Mouse (Mus musculus): ENCODE results near the gene Uox. TPM values are rescaled to one million over a fixed set of nuclear protein-coding genes. Genes with fewer than 3 reads are reported as not detected.

Uox gene
- polyA plus RNA-seq, 1 experiment from 2014 or later = not detected

GRCm38 (mm10) chr3:146596864-146597263, 26.6 kb downstream of the Uox start:
- Histone ChIP-seq H3K4me2 (replicated peaks) (no peak overlapping the region), H3K9ac (no peak overlapping the region), H3K4me3 (replicated peaks; ENCODE audit: low read length) (no peak overlapping the region), H3K27me3 (ENCODE audit: control insufficient read depth, insufficient read depth, low read length) (no peaks in the 10 kb centered on the region), H3K9me3 (ENCODE audit: control insufficient read depth, low read length) (no peaks in the 10 kb centered on the region), H3K27ac (no peak overlapping the region), H3K4me1 (replicated peaks; ENCODE audit: control insufficient read depth, insufficient read depth, low read length) (no peaks in the 10 kb centered on the region), H3K36me3 (replicated peaks; ENCODE audit: control insufficient read depth, insufficient read depth) (no peaks in the 10 kb centered on the region)
- 85% methylated on average over 7 of the region's 7 CpGs for WGBS
- DNase-seq (ENCODE audit: low spot score) = no peak
- no peak for ATAC-seq (ENCODE audit: low FRiP score)

- Histone ChIP-seq H3K9ac (no peak overlapping the region), H3K9me3 (ENCODE audit: control insufficient read depth, low read length) (no peaks in the 10 kb centered on the region), H3K27me3 (ENCODE audit: control insufficient read depth, insufficient read depth, low read length) (no peaks in the 10 kb centered on the region), H3K36me3 (replicated peaks; ENCODE audit: control insufficient read depth, insufficient read depth) (no peaks in the 10 kb centered on the region), H3K4me3 (replicated peaks; ENCODE audit: low read length) (no peak overlapping the region), H3K4me1 (replicated peaks; ENCODE audit: control insufficient read depth, insufficient read depth, low read length) (no peaks in the 10 kb centered on the region), H3K4me2 (replicated peaks) (no peak overlapping the region), H3K27ac (no peak overlapping the region)
- DNase-seq (ENCODE audit: low spot score) (no peak), ATAC-seq (ENCODE audit: low FRiP score) (no peak)
- WGBS = 92% methylated on average over 6 of the region's 6 CpGs
These were observed 28.2 kb downstream of the Uox start for GRCm38 (mm10) chr3:146598411-146598810.

GRCm38 (mm10) chr3:146599198-146599900, 29.1 kb downstream of the Uox start:
- Histone ChIP-seq H3K4me1 (replicated peaks; ENCODE audit: control insufficient read depth, insufficient read depth, low read length) (no peaks in the 10 kb centered on the region), H3K36me3 (replicated peaks; ENCODE audit: control insufficient read depth, insufficient read depth) (no peaks in the 10 kb centered on the region), H3K9ac (no peak overlapping the region), H3K4me3 (replicated peaks; ENCODE audit: low read length) (no peak overlapping the region), H3K27ac (no peak overlapping the region), H3K9me3 (ENCODE audit: control insufficient read depth, low read length) (no peaks in the 10 kb centered on the region), H3K27me3 (ENCODE audit: control insufficient read depth, insufficient read depth, low read length) (no peaks in the 10 kb centered on the region), H3K4me2 (replicated peaks) (no peak overlapping the region)
- DNase-seq (ENCODE audit: low spot score) (no peak), ATAC-seq (ENCODE audit: low FRiP score) (no peak)
- 88% methylated on average over 6 of the region's 6 CpGs for WGBS

GRCm38 (mm10) chr3:146601205-146601604, 31.0 kb downstream of the Uox start:
- Histone ChIP-seq H3K4me2 (replicated peaks) (no peak overlapping the region), H3K36me3 (replicated peaks; ENCODE audit: control insufficient read depth, insufficient read depth) (no peaks in the 10 kb centered on the region), H3K9me3 (ENCODE audit: control insufficient read depth, low read length) (no peaks in the 10 kb centered on the region), H3K4me3 (replicated peaks; ENCODE audit: low read length) (no peak overlapping the region), H3K27me3 (ENCODE audit: control insufficient read depth, insufficient read depth, low read length) (no peaks in the 10 kb centered on the region), H3K9ac (no peak overlapping the region), H3K27ac (no peak overlapping the region), H3K4me1 (replicated peaks; ENCODE audit: control insufficient read depth, insufficient read depth, low read length) (no peaks in the 10 kb centered on the region)
- ATAC-seq (ENCODE audit: low FRiP score) = no peak
- no peak for DNase-seq (ENCODE audit: low spot score)
- 91% methylated on average over 2 of the region's 2 CpGs for WGBS

DNA sequence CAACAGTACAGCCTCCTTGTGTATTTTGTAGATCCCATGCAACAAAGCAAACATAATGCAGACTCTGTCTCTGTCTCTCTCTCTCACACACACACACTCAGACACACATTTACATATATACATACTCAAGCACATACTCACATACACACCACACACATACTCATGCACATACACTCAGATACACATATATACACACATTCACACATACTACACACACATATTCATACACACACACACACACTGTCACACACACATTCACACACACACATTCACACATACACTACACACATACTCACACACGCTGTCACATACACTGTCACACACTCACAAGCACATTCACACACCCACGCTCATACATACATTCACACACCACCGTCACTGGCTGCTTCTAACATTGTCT, 32.3 kb downstream of the Uox start:
- Histone ChIP-seq H3K27me3 (ENCODE audit: control insufficient read depth, insufficient read depth, low read length) (no peaks in the 10 kb centered on the region), H3K36me3 (replicated peaks; ENCODE audit: control insufficient read depth, insufficient read depth) (no peaks in the 10 kb centered on the region), H3K4me2 (replicated peaks) (no peak overlapping the region), H3K4me3 (replicated peaks; ENCODE audit: low read length) (no peak overlapping the region), H3K9me3 (ENCODE audit: control insufficient read depth, low read length) (no peaks in the 10 kb centered on the region), H3K27ac (no peak overlapping the region), H3K9ac (no peak overlapping the region), H3K4me1 (replicated peaks; ENCODE audit: control insufficient read depth, insufficient read depth, low read length) (peaks cover 2% of the 10 kb centered on the region; the same call in 1 of the 2 replicates)
- WGBS = 97% methylated on average over 3 of the region's 3 CpGs
- ATAC-seq (ENCODE audit: low FRiP score) = no peak
- DNase-seq (ENCODE audit: low spot score) = no peak

DNA sequence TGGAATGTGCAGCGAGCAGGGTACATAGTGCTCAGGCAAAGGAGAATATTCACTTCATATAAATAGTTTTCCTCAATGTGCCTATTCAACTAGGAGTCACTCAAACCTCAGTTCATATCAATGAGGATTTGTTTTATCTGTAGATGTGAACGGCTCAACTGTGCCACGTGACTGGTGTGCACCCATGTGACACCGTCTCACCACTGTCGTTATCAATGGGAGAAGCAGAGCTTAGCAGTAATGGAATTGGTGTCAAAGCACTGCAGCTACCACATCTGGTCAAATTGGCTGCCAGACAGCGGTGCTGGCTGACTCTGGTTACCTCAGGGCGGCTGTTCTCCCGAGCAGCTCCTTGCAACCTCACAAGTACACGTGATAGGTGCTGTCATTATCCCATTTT, 34.4 kb downstream of the Uox start:
- no peak for DNase-seq (ENCODE audit: low spot score)
- no peak overlapping the region for H3K27ac ChIP-seq
- no peak overlapping the region for H3K4me2 ChIP-seq (replicated peaks)
- 76% methylated on average over 9 of the region's 9 CpGs for WGBS
- no peaks in the 10 kb centered on the region for H3K27me3 ChIP-seq (ENCODE audit: control insufficient read depth, insufficient read depth, low read length)
- no peak overlapping the region for H3K4me3 ChIP-seq (replicated peaks; ENCODE audit: low read length)
- peaks cover 6% of the 10 kb centered on the region; the same call in 1 of the 2 replicates for H3K4me1 ChIP-seq (replicated peaks; ENCODE audit: control insufficient read depth, insufficient read depth, low read length)
- H3K9me3 ChIP-seq (ENCODE audit: control insufficient read depth, low read length) = no peaks in the 10 kb centered on the region
- no peak for ATAC-seq (ENCODE audit: low FRiP score)
- H3K9ac ChIP-seq = no peak overlapping the region
- H3K36me3 ChIP-seq (replicated peaks; ENCODE audit: control insufficient read depth, insufficient read depth) = no peaks in the 10 kb centered on the region

GRCm38 (mm10) chr3:146607368-146607767, 37.1 kb downstream of the Uox start:
- H3K4me1 ChIP-seq (replicated peaks; ENCODE audit: control insufficient read depth, insufficient read depth, low read length) = peaks cover 6% of the 10 kb centered on the region; the same call in 1 of the 2 replicates
- no peak overlapping the region for H3K4me3 ChIP-seq (replicated peaks; ENCODE audit: low read length)

GRCm38 (mm10) chr3:146610322-146610721, 40.1 kb downstream of the Uox start:
- ATAC-seq (ENCODE audit: low FRiP score) = no peak
- H3K4me2 ChIP-seq (replicated peaks) = no peak overlapping the region
- no peak overlapping the region for H3K4me3 ChIP-seq (replicated peaks; ENCODE audit: low read length)
- no peaks in the 10 kb centered on the region for H3K9me3 ChIP-seq (ENCODE audit: control insufficient read depth, low read length)
- H3K27ac ChIP-seq = no peak overlapping the region
- no peaks in the 10 kb centered on the region for H3K36me3 ChIP-seq (replicated peaks; ENCODE audit: control insufficient read depth, insufficient read depth)
- H3K4me1 ChIP-seq (replicated peaks; ENCODE audit: control insufficient read depth, insufficient read depth, low read length) = peaks cover 6% of the 10 kb centered on the region; the same call in 1 of the 2 replicates
- H3K27me3 ChIP-seq (ENCODE audit: control insufficient read depth, insufficient read depth, low read length) = no peaks in the 10 kb centered on the region
- WGBS = 86% methylated on average over 10 of the region's 10 CpGs
- no peak for DNase-seq (ENCODE audit: low spot score)
- no peak overlapping the region for H3K9ac ChIP-seq

More at GRCm38 (mm10) chr3:146607368-146607767, 37.1 kb downstream of the Uox start:
- Histone ChIP-seq H3K27me3 (ENCODE audit: control insufficient read depth, insufficient read depth, low read length) (no peaks in the 10 kb centered on the region), H3K4me2 (replicated peaks) (no peak overlapping the region), H3K36me3 (replicated peaks; ENCODE audit: control insufficient read depth, insufficient read depth) (no peaks in the 10 kb centered on the region), H3K27ac (no peak overlapping the region), H3K9me3 (ENCODE audit: control insufficient read depth, low read length) (no peaks in the 10 kb centered on the region), H3K9ac (no peak overlapping the region)
- 12% methylated on average over 1 of the region's 1 CpGs for WGBS
- 0 out of 2 replicates have a peak, but pooled peaks have one; percentile 60 for ATAC-seq (ENCODE audit: low FRiP score)
- peak; percentile 52 for DNase-seq (ENCODE audit: low spot score)

DNA sequence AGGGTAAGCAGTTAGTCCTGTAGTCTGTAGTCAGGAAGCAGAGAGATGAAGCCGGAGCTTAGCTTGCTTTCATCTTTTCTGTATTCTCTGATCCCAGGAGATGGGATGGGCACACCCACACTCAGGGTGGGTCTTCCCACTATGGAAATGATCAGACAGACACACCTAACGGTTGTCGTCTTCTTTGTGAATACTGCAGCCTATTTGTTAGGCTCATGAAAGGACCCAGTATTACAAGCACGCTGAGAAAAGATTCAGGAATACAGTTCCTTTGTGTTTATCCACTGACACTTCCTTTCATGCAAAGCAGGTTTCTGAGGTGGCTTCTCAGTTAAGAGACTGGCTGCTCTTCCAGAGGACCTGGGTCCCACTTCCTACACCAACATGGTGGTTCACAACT, 41.0 kb downstream of the Uox start:
- no peak overlapping the region for H3K4me2 ChIP-seq (replicated peaks)
- H3K4me3 ChIP-seq (replicated peaks; ENCODE audit: low read length) = no peak overlapping the region
- H3K27ac ChIP-seq = no peak overlapping the region
- 75% methylated on average over 4 of the region's 4 CpGs for WGBS
- H3K36me3 ChIP-seq (replicated peaks; ENCODE audit: control insufficient read depth, insufficient read depth) = no peaks in the 10 kb centered on the region
- no peak for ATAC-seq (ENCODE audit: low FRiP score)
- no peak overlapping the region for H3K9ac ChIP-seq
- H3K27me3 ChIP-seq (ENCODE audit: control insufficient read depth, insufficient read depth, low read length) = no peaks in the 10 kb centered on the region
- peaks cover 6% of the 10 kb centered on the region; the same call in 1 of the 2 replicates for H3K4me1 ChIP-seq (replicated peaks; ENCODE audit: control insufficient read depth, insufficient read depth, low read length)
- DNase-seq (ENCODE audit: low spot score) = no peak
- no peaks in the 10 kb centered on the region for H3K9me3 ChIP-seq (ENCODE audit: control insufficient read depth, low read length)

All from hindbrain, embryonic 14.5 days (tissue).